Mouse (Mus musculus) lung, postnatal 4 days (tissue): Measurements from ENCODE around the gene Map1lc3a.

Experiments used
- DNase-seq, 2 experiments: peaks; one replicate each; pipeline ENCODE4 v3.0.0; 2021

Gene Map1lc3a

DNA sequence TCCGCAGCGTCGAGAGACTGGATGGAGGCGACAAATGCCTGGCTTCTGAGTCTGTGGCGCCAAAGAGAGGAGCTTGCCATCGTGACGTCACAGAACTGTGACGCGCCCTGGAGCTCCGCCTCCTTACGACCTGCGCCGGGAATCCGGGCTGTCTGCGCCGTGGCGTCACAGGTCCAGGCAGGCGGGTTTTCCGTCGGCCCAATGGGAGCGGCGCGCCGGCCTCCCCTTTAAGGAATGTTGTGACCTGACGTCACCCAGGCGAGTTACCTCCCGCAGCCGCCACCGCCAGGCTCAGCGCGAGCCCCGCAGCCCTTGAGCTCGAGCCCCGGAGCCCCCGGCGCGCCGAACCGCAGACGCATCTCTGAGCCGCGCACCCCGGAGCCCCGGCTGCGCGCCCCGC, at the start of gene Map1lc3a:
Gene Map1lc3a (plus strand): TSS at position 103 of the 400 bp plus-strand sequence.
- DNase-seq: peak; percentile 97 to 98

DNA sequence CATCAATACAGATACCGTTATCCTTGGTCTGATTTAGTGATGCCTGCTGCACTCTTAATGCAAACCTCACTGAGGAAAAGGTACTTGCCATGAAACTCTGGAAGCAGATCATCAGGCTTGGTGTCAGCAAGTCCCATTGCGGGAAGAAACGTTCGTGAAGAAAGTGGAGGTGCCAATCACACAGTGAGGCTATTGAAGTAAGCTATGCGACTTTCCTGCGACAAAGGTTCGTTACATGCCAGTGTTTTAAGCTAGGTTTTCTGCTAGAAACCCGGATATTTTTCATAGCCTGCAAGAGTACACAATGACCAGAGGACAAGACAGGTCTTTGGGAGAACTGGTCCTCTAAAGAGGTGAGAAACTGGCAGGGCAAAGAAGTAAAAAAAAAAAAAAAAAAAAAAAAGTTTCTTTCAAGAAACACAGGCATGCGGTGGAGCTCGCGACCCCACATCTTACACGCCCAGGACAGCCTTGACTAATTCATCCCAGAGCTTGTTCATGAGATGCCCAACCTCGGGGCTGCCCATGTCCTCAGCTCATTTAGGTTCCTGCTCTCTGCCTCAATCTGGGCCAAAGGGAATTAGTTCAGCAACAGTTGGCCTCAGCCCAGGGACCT, 40.2 kb upstream of the Map1lc3a start:
- DNase-seq: no peak

DNA sequence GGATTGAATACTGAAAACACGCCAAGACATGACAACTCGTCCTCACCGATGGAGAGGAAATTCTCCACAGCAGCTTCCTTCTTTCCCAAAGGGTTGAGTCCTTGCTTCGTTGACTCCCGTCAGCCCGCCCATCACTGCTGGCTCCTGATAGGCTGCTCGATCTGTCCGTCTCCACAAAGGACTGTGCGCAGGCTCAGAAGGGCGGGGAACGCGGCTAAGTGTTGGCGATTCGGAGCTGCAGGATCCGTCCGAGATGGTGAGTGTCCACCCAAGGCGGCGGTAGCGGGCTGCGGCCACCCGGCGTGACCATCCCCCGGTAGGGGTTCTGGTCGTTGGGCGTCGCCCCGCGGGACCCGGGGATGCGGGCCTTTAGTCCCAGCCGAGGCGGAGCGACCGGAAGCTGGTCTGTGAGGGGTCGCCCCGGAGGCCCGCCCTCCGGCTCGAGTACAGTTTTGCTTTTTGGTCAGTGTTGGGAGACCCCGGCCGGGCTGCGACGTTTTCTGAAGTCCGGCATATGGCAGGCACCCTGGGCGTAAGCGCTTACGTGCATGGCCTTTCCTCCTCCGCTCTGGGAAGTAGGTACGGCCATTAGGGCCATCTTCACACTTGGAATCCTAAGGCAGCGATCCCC, 39.6 kb upstream of the Map1lc3a start, which contains the start of gene Dynlrb1:
Gene Dynlrb1 (plus strand): TSS at position 172 of the 631 bp plus-strand sequence.
- peak; percentile 98 to 99 for DNase-seq

DNA sequence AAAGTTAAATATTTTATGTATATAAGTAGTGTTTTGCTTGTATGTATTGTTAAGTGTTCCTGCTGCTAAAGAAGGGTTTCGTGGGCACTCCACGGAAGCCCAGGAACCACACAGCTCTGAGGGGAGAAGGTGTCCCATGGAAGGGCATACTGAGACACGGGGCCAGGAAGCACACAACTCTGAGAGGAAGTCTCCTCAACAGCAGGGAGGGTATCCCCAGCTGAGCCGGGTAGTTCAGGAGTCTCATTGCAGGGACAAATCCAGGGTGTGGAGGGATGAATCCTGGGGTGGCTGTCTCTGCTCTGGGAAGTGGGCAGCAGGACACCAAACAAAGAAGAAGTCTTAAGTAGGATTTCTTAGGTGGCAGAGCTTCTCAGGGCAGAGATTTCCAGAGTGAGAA, 38.8 kb upstream of the Map1lc3a start:
- no peak for DNase-seq

DNA sequence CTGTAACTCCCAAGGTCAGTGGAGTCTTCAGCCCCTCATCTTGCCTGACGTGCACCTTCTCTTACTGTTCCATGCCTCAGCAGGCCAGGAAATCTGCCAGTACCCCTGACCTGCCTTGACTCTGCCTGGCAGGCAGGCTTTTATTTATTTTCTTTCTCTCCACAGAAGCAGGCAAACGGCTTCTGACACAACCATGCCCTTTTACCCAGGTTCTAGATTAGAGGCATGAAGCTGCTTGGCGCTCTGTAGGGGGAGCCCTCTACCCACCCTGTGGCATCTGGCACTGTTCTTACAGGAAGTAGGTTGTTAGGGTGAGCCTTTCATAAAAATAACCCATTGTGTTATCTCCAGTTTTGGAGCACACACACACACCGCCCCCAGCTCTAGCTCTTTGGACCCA, 35.2 kb upstream of the Map1lc3a start:
- DNase-seq: peak; percentile 37 to 52

DNA sequence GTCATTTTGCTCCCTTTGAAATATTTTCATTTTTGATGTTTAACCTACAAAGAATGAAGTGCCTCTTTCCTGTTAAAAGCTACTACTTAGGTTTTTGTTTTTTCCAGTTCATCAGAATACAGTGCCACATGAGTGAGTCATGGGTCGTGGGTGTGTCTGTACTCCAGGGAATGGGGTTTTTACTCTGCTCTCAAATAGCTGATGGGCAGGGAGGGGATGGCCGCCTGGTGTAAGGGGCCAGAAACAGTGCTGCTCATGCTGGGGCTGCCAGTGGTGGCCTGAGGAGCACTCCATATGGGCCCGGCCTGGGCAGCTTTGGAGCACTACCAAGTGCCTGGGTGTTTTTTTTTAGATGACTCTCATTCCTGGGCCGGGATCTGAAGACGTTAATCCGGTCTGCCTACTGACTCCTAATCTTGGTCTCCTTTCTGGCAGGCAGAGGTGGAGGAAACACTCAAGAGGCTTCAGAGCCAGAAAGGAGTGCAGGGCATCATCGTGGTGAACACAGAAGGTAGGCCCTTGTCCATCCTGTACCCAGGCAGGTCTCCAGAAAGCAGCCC, 33.7 kb upstream of the Map1lc3a start:
- peak; percentile 6 to 48 for DNase-seq

DNA sequence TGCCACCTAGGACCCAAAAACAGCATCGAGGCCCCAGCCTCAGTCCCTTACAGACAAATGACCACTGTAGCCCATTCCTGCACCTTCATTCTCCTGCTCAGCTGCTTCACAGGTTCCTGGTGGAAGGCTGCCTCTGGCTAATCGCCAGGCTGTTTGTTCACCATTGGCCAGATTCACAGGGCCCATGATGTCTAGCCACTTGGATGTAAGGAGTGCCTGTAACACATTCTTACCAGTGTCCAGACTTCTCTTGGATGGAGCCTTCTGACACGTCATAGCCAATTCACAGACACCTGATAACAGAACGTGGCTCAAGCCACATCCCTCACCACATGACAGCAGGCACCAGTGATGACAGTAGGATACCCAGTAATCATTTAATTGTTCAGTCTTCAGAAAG, 29.9 kb upstream of the Map1lc3a start:
- DNase-seq: no peak

DNA sequence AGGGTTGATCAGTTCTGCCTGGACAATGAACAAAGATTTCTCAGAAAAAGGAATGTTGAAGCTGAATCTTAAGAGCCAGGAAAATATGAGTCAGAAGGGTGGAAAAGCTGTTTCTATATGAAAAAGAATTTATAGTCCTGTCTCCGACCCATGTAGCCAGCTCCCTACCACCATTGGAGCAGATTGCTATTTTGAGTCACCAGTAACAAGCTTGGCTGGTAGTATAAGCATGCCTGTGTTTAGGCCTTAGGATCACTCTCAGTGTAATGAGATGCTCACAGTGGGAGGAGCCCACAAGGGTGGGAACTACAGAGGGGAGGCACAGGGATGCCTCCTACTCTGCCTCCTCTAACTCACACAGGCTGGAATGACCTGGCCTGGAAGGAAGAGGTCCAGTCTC, 27.9 kb upstream of the Map1lc3a start:
- no peak for DNase-seq

DNA sequence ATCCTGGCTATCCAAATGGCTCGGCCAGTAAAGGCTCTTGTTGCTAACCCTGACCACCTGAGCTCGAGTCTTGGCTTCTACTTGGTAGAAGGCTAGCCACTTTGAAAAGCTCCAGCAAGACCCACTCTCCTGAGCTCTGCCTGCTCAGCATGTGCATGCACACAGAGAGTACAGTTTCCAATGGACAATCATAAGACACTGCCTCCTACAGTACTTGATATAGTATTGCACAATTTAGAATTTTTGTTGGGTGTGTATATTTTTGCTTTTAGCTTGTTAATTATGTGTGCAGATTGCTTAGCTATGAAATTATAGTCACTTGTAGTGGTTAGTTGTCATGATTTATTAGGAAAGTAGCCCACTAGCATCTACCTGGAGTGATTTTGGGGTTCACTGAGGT, 27.4 kb upstream of the Map1lc3a start:
- no peak for DNase-seq

DNA sequence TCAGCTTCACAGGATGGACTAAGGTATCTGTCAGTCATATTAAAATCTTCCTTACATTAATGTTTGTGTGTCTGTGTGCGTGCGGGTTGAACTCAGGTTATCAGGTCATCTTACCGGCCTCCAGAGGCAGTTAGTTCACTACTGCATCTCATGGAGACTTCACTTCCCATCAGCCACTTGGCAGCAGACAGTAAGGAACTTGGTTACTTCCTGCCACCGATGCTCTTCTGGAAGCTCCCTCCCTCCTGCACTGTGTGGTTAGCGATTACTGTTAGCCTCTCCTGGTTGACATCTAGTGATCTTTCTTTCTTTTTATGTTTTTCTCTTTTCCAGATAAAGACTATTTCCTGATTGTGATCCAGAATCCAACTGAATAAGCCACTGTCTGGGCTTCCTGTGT, 26.5 kb upstream of the Map1lc3a start:
- no peak for DNase-seq

DNA sequence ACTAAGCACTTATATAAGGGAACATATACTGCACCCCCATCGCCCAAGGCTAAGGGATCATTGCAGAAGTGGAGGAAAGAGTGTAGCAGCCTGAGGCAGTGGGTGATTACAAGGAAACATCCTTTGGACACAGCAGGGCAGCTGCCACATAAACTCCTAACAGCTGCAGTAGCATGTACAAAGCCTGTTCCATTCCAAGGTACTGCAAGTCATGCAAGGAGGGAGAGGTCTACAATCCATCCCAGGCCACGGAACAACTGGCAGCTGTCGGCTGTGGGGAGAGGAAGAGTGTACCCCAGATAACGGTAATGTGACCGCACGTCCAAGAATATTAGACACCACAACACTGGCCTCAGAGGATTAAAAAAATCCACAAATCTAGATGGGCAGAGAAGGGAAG, 10.6 kb upstream of the Map1lc3a start:
- DNase-seq: no peak

DNA sequence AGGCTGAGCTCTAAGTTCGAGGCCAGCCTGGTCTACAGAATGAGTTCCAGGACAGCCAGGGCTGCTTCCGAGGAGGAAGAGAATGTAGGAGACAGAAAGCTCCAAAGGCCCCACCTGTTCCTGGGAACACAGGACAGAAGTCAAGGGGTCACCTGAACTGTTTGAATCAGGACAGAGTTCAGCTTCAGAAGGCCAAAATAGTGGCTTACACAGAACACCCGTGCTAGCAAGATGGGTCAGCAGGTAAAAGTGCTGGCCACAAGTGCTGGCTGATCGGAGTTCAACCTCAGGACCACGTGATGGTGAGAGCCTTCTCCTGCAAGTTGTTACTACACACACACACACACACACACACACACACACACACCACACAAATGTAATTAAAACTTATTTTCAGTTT, 9.2 kb upstream of the Map1lc3a start:
- no peak for DNase-seq

DNA sequence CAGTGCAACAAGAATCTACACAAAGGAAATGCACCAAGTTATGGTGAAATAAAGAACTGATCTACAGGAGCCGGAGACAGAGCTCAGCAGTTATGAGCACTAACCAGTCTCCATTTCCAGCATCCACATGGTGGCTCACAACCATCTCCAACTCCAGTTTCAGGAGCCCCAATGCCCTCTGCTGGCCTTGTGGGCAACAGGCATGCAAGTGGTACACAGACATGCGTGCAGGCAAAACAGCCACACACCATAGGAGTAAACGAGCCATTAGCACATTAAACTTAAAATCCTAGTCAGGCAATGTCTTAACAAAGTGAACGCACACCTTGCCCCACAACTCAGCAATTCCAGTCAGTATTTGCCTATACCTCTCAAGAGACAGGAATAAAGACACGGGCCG, 4.1 kb upstream of the Map1lc3a start:
- peak in 1 of 2 experiments; percentile 31 for DNase-seq

DNA sequence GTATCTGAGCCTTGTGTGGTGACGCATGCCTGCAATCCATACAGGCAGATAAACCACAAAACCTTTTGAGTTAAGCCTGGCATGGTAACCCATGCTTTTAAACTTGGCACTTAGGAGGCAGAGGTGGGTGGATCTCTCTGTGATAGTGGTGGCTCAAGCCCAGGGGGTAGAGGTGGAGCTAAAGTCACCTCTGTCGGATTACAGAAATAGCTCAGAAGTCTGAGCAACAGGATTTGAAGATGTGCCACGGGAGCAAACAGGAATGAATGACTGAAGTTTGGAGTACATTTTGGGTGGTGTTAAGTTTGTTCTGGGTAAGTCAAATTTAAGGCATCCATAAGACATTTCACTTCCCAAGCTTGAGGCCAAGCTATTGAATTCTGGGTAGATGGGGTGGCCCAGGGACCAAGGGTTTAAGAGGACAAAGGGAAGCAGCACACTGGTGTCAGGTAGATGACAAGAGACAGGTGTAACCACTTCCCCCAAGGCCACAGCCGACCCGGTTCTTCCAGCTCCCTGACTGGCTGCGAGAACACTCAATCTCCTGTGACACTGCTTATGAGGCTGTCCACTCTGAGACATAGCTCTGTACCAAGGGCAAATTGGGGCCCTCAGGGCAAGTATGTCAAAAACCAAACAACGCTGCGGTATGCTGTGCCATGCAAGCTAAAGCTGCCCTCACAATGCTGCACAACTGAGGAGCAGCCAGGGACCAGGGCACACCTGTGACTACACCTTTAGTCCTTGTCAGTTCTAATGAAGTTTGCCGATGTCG, 3.5 kb upstream of the Map1lc3a start:
- DNase-seq: no peak

DNA sequence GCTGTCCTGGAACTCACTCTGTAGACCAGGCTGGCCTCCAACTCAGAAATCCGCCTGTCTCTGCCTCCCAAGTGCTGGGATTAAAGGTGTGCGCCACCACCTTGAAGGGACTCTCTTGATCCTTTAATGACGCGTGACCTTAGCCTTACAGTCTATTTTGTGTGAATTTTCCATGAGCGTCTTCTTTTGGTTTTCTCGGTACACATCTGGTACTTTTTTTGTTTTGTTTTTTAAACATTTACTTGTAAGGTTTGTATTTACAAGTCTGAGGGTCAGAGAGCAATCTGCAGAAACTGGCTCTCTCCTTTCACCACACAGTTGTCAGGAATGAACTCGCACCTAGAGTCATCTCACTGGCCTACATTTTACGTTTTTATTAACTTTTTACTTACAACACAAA, 2.5 kb upstream of the Map1lc3a start:
- no peak for DNase-seq

DNA sequence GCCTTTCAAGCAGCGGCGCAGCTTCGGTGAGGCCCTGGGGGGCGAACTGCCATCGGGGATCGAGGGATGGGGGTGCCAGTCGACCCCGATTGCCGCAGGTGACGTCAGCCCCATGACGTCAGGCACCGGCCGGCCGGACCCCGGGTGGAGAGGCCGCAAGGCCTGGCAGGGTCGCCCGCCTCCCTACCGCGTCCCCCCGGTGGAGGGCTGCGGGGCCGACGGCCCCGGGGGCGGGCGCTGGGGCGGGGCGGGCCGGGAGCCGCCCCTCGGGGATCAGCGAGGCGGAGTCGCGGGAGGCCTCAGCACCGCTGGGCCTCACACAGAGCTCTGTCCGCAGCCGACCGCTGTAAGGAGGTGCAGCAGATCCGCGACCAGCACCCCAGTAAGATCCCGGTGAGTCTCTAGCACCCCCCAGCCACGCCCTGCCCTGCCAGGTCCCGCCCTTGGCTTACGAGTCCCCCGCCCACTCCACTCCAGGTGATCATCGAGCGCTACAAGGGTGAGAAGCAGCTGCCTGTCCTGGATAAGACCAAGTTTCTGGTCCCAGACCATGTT, 601 bp downstream of the Map1lc3a start:
- DNase-seq: peak; percentile 78 to 84

DNA sequence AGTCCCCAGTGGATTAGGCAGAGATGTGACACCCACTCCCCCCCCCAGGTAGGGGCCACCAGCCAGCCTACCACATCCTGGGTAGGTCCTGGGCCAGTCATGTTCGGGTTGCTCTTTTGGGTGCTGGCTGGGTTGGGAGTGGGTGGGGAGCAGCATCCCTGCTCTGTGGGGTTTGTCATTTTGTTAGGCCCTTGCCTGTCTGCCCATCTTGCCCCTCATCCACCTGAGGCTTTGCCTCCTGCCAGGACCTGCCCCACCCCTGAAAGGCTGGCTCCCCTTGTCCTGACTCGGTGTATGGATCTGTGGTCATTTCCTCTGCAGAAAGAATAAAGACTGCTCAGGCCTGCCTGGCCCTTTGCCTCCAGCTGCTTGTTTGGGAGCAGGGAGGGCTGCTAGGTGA, 1.6 kb downstream of the Map1lc3a start:
- no peak for DNase-seq

DNA sequence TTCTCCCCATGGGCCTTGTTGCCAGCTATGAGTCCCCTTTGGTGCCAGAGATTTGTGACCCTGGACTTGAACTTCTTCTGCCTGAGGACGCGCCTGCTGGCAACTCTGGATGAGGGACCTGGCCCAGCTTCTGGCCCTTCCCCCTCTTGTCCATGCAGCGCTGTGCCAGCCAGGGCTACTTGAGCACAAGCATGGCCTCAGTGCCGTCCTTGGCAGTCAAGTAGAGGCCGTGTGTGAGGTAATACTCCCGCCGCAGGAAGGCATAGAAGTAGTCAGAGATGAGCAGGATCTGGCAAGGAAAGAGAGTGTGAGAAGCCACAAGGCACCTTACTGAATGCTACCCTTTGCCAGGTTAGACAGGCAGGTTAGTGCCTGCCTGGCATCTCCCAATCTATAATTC, 2.3 kb downstream of the Map1lc3a start:
- DNase-seq: peak; percentile 65 to 80

DNA sequence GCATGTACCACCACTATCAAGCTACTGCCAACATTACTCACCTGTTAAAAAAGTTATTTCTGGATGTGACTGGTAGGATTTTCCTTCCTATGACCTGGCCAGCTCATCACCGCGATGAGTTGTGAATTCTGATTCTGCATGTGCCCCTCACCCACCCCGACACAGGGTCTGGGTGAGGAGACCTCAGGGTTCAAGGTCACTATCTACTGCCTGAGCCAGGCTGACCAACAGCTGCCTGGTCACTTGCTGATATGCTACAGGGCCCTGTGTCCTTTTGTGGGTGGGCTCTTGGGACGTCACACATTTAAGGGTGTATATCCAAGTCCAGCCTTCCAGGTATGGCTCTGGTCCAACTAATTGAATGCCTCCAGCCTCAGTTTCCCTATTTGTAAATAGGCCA, 3.1 kb downstream of the Map1lc3a start:
- no peak for DNase-seq

DNA sequence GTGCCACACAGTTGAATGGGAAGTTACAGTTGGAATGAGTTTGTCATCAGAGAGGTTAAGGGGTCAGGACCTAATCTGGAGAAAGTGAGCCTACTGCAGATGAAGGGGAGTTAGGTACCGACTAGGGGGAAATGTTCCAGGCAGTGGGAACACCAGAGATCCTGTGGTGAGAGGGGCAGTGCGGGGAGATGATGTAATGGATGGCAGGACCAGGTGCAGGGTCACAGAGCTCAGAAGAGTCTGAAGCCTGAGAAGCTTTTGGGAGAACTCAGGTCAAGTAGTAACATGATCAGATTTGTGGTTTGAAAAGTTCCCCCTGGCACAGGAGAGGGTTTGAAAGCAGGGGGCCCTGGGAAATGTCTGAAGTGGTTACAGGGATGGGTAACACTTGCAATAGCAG, 4.0 kb downstream of the Map1lc3a start:
- DNase-seq: no peak

DNA sequence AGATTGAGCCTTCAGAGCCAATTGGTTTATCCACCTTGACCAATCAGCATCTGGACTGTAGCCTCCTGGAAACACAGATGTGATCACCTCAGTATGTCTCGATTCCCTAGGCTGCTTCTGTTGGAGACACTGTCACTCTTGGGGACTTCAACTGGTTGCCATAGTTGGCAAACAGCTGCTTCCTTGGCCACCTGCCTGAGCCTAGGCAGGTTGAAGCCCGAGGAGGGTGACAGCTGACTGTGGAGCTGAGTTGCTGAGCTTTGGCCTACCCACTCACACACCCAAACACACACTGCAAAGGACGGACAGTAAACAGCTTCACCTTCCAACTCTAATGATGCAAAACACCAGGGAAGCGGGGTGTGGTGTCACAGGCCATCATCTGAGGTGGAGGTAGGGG, 7.7 kb downstream of the Map1lc3a start:
- peak in 1 of 2 experiments; percentile 42 for DNase-seq

DNA sequence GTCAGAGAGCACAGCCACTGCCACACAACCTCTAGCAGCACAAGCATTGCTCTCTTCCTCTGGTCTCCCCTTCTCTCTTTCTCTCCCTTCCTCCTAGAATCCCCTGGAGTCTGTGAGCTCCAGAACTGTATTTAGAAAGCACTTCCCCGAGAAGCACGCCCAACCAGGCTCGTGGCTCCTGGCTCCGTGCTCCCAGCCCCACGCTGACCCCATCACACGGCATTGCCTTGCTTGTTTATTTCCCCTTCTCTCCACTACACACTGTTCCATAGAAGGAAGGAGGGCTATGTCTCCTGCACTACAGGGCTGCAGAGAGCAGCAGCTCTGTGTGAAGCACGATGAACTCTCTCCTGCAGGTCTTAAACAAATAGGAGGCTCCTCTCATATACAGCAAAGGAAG, 8.6 kb downstream of the Map1lc3a start:
- peak; percentile 39 to 58 for DNase-seq

DNA sequence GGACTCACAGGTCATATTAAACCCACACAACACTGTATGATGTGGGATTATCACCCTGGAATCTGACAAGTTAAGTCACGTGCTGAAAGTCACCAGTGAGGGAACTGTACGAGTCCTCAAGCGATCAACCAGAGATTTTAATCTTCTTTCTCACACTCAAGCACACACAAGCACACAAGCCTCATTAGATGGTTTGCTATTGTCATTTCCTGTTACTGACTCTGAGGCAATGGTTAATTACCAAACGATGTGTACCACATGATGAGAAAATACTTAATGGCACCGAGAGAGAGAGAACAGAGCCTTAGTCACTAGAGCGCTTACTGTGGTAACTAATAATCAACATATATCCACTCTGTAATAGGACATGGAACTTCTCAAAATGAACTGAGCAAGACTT, 9.6 kb downstream of the Map1lc3a start:
- no peak for DNase-seq
